Mouse (Mus musculus) lung, embryonic 16.5 days (tissue): ENCODE measurements around the gene Gm28043. TPM values are rescaled to one million over a fixed set of nuclear protein-coding genes. Genes with fewer than 3 reads are reported as not detected.
A peak's percentile ranks its signal among the peaks of the same experiment; 100 is the strongest.

Source experiments
- ATAC-seq: fragments of 200-750 bp; cut with Nextera tagmentation; 2 replicates; pipeline ENCODE4 v1.8.0; 2017; ENCODE audit warnings: low read depth, mild to moderate bottlenecking, moderate library complexity
- H3K27ac ChIP-seq: fragments of 300-500 bp; sonication (generic); 2 replicates; pipeline ENCODE4 v1.5.1; 2014; ENCODE audit warnings: mild to moderate bottlenecking, control low read depth, low read length
- H3K27me3 ChIP-seq: fragments of 300-500 bp; sonication (generic); 2 replicates; pipeline ENCODE4 v1.6.1; 2014; ENCODE audit warnings: low read depth, low read length, mixed read lengths; ENCODE audit not compliant: control insufficient read depth, insufficient read depth
- H3K36me3 ChIP-seq: fragments of 300-500 bp; sonication (generic); 2 replicates; pipeline ENCODE4 v1.6.1; 2014; ENCODE audit warnings: low read length; ENCODE audit not compliant: control insufficient read depth, insufficient read depth
- H3K4me1 ChIP-seq: fragments of 300-500 bp; sonication (generic); replicated peaks from 2 replicates; pipeline ENCODE4 v1.6.1; 2014; ENCODE audit warnings: low read length, mixed read lengths; ENCODE audit not compliant: control insufficient read depth, insufficient read depth
- H3K4me2 ChIP-seq: fragments of 300-500 bp; sonication (generic); 2 replicates; pipeline ENCODE4 v1.6.1; 2014; ENCODE audit warnings: low read depth, low read length, control low read depth
- H3K4me3 ChIP-seq: fragments of 300-500 bp; sonication (generic); 2 replicates; pipeline ENCODE4 v1.5.1; 2014; ENCODE audit warnings: mild to moderate bottlenecking, low read length, control low read depth
- H3K9ac ChIP-seq: fragments of 300-500 bp; sonication (generic); 2 replicates; pipeline ENCODE4 v1.6.1; 2014; ENCODE audit warnings: low read length, control low read depth
- H3K9me3 ChIP-seq: fragments of 300-500 bp; sonication (generic); 2 replicates; pipeline ENCODE4 v1.6.1; 2016; ENCODE audit warnings: low read length; ENCODE audit not compliant: control insufficient read depth
- WGBS: fragments of 180-500 bp; shearing (Covaris S2); extraction: QIAGEN DNeasy Blood & Tissue Kit; methylation state at CpG from one replicate; pipeline ENCODE4 v1.1.7; 2014; 5-methylcytosine and 5-hydroxymethylcytosine counted together
- polyA plus RNA-seq: library from polyadenylated mRNA; unstranded; fragments of >200 nt; fragmentation: Nextera tagmentation; extraction: Ambion mirVana; gene quantifications from 2 replicates; pipeline ENCODE4 v1.2.1, GENCODE M21; 2015

The Gm28043 gene
- polyA plus RNA-seq: 2.4 and 3.3 TPM in 2 replicates

DNA sequence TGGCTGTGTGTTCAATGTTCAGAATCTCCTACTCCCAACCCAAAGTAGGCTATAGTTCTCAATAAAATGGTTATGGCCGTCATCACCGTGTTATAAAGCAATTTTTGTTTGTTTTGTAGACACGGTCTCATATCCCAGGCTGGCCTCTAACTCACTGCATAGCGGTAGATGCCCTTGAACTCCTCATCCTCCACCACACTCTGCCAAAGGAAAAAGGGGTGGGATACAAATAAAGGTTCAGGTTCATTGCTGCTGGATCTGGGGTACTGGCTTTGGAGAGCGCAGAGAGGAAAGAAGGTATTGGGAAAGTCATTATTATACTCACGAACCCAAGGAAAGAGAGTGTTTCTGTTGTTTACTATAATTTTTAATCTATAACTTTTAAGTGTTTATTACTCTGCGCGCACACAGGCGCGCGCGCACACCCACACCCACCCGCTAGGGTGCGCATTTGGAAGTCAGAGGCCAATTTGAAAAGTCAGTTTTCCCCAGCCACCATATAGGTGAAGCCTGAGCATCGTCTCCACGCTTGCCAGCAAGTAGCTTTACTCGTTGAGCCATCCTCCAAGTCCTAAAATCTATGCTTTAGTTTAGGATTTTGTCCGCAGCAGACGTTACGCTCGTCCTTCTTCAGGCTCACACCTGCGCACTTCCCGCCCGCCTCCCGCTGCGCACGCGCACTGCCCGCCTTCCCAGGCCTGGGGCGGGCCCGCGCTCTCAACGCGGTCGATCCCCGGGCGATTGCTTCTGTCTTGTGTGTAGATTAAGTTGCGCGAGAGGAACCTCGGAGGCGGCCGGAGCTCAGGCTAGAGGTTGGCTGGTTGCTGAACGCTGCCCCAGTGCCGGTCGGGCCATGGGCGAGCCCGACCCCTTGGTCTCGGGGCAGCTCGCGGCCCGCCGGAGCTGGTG lies at the start of gene Gm28043, which contains the start of gene Rnf8:
Gene Gm28043 (plus strand): TSS at position 762 of the 909 bp plus-strand sequence.
Gene Rnf8 (plus strand): TSS at position 676 of the 909 bp plus-strand sequence.
- H3K4me2 ChIP-seq: peak within 1 kb of the TSS; percentile 71
- H3K9me3 ChIP-seq: no peaks in the 10 kb centered on the region
- H3K4me1 ChIP-seq: peaks cover 14% of the 10 kb centered on the region
- no peaks in the 10 kb centered on the region for H3K36me3 ChIP-seq
- 2% methylated on average over 52 of the region's 52 CpGs for WGBS
- H3K4me3 ChIP-seq: peak within 1 kb of the TSS; percentile 95
- H3K27me3 ChIP-seq: no peaks in the 10 kb centered on the region
- peak within 1 kb of the TSS; percentile 97 for H3K27ac ChIP-seq
- H3K9ac ChIP-seq: peak within 1 kb of the TSS; percentile 98
- ATAC-seq: peak; percentile 97

GRCm38 (mm10) chr17:29565521-29565920 lies 49.2 kb upstream of the Gm28043 start:
- Histone ChIP-seq H3K4me3 (no peak overlapping the region), H3K4me2 (no peak overlapping the region), H3K9ac (no peak overlapping the region), H3K9me3 (no peaks in the 10 kb centered on the region), H3K36me3 (peaks cover 3% of the 10 kb centered on the region; the same call in 1 of the 2 replicates), H3K4me1 (no peaks in the 10 kb centered on the region), H3K27me3 (no peaks in the 10 kb centered on the region), H3K27ac (no peak overlapping the region)
- 92% methylated on average over 5 of the region's 5 CpGs for WGBS
- no peak for ATAC-seq

DNA sequence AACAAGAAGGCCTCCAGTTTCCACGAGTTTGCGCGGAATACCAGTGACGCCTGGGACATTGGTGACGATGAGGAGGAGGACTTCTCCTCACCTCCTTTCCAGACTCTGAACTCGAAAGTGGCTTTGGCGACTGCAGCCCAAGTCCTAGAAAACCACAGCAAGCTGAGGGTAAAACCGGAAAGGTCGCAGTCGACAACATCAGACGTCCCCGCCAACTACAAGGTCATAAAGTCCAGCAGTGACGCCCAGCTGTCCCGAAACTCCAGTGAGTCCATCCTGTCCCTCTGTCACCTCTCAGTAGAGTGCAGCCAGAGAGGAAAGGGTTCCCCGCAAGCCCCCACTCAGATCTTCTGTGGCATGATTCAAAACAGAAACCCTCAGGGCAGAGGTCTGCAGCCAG lies 46.2 kb upstream of the Gm28043 start:
- Histone ChIP-seq H3K4me3 (no peak overlapping the region), H3K27ac (no peak overlapping the region), H3K27me3 (no peaks in the 10 kb centered on the region), H3K4me1 (no peaks in the 10 kb centered on the region), H3K36me3 (peaks cover 14% of the 10 kb centered on the region), H3K9me3 (no peaks in the 10 kb centered on the region), H3K9ac (no peak overlapping the region), H3K4me2 (no peak overlapping the region)
- WGBS: 80% methylated on average over 15 of the region's 15 CpGs
- ATAC-seq: no peak

GRCm38 (mm10) chr17:29569831-29570230 lies 44.8 kb upstream of the Gm28043 start:
- H3K4me2 ChIP-seq: no peak overlapping the region
- 81% methylated on average over 6 of the region's 6 CpGs for WGBS
- ATAC-seq: no peak
- H3K9me3 ChIP-seq: no peaks in the 10 kb centered on the region
- H3K9ac ChIP-seq: no peak overlapping the region
- no peaks in the 10 kb centered on the region for H3K27me3 ChIP-seq
- no peak overlapping the region for H3K27ac ChIP-seq
- no peaks in the 10 kb centered on the region for H3K4me1 ChIP-seq
- H3K4me3 ChIP-seq: no peak overlapping the region
- peaks cover 20% of the 10 kb centered on the region for H3K36me3 ChIP-seq

DNA sequence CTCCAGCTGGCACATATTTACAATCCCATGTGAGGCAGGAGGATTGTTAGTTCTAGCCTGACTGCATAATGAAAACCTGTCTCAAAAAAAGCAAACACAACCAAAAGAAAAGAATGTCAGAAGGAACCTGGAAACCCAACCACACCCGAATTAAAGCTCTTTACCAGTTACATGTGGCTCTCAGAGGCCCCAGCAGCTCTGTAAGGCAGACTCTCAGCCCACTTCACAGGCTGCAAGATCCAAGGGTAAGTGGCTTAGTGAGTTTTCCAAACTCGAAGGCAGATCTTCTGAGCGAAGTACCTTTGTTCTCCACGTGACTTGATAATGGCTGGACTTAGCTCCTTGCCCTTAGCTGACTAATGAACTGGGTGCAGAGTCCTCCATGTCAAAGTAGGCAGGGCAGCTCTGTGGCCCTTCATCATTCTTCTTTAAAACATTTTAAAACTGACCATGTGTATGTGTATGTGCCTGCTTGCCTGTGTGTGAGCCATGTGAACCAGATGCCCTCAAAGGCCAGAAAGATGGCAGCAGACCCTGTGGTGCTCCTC lies 35.0 kb upstream of the Gm28043 start:
- peak overlapping the region; percentile 74 for H3K27ac ChIP-seq
- no peak overlapping the region for H3K4me3 ChIP-seq
- 59% methylated on average over 4 of the region's 4 CpGs for WGBS
- ATAC-seq: peak; percentile 80
- H3K27me3 ChIP-seq: no peaks in the 10 kb centered on the region
- no peaks in the 10 kb centered on the region for H3K9me3 ChIP-seq
- H3K4me1 ChIP-seq: no peaks in the 10 kb centered on the region
- no peak overlapping the region for H3K9ac ChIP-seq
- peaks cover 19% of the 10 kb centered on the region for H3K36me3 ChIP-seq
- H3K4me2 ChIP-seq: no peak overlapping the region

DNA sequence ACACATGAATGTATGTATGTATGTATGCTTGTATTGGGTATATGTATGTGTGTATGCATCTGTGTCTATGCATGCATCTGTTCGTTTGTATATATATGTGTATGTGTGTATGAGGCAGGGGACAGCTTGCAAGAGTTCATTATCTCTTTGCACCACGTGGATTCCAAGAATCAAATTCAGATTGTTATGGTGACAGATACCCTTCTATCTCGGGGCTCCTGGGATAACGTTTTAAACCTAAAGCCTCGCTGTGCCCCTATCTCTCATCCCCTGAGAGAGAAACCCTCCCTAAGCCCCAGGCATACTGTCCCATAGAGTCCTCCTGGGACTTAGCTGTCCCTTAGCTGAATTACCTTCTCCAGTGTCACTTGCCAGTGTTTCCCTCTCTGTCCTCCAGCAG lies 31.1 kb upstream of the Gm28043 start:
- H3K4me1 ChIP-seq: no peaks in the 10 kb centered on the region
- no peak for ATAC-seq
- no peaks in the 10 kb centered on the region for H3K27me3 ChIP-seq
- H3K9ac ChIP-seq: no peak overlapping the region
- H3K36me3 ChIP-seq: peaks cover 7% of the 10 kb centered on the region
- H3K4me3 ChIP-seq: no peak overlapping the region
- H3K27ac ChIP-seq: no peak overlapping the region
- H3K9me3 ChIP-seq: no peaks in the 10 kb centered on the region
- 73% methylated on average over 5 of the region's 5 CpGs for WGBS
- H3K4me2 ChIP-seq: no peak overlapping the region

GRCm38 (mm10) chr17:29584306-29584705 lies 30.4 kb upstream of the Gm28043 start:
- no peak overlapping the region for H3K4me2 ChIP-seq

DNA sequence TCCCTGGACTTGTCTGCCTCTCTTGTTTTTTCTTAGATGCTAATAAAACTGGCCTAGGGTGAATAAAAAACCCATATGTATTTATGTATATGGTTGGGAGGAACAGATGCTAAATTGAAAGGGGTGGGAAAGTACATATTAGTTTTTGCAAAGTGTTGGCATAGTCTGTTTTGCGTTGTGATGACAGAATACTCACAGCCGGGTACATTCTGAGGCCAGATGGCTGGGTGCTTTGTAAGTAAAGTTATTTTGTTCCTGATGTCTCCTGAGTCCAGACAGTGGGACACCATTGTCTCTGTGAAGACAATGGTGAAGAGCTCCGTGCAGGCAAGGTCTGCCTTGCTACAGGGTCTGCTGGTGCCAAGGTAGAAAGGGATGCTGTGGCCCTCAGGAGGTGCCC lies 29.9 kb upstream of the Gm28043 start:
- no peak for ATAC-seq
- Histone ChIP-seq H3K4me2 (no peak overlapping the region), H3K4me1 (peaks cover 10% of the 10 kb centered on the region), H3K27ac (no peak overlapping the region), H3K4me3 (no peak overlapping the region), H3K36me3 (peaks cover 4% of the 10 kb centered on the region), H3K9ac (no peak overlapping the region), H3K27me3 (no peaks in the 10 kb centered on the region), H3K9me3 (no peaks in the 10 kb centered on the region)
- WGBS: 67% methylated on average over 3 of the region's 3 CpGs

More at GRCm38 (mm10) chr17:29584306-29584705, 30.4 kb upstream of the Gm28043 start:
- H3K4me1 ChIP-seq: peaks cover 6% of the 10 kb centered on the region
- no peak overlapping the region for H3K9ac ChIP-seq
- H3K27ac ChIP-seq: no peak overlapping the region
- no peaks in the 10 kb centered on the region for H3K9me3 ChIP-seq
- no peak for ATAC-seq
- H3K4me3 ChIP-seq: no peak overlapping the region
- WGBS: 62% methylated on average over 5 of the region's 5 CpGs
- H3K36me3 ChIP-seq: peaks cover 4% of the 10 kb centered on the region
- no peaks in the 10 kb centered on the region for H3K27me3 ChIP-seq

- Histone ChIP-seq H3K9ac (no peak overlapping the region), H3K36me3 (peaks cover 4% of the 10 kb centered on the region), H3K4me3 (no peak overlapping the region), H3K4me2 (no peak overlapping the region), H3K4me1 (peaks cover 12% of the 10 kb centered on the region), H3K27ac (no peak overlapping the region), H3K27me3 (no peaks in the 10 kb centered on the region), H3K9me3 (no peaks in the 10 kb centered on the region)
- ATAC-seq: no peak
- WGBS: 77% methylated on average over 6 of the region's 6 CpGs
These were observed 29.2 kb upstream of the Gm28043 start for GRCm38 (mm10) chr17:29585446-29585845.
